Mouse (Mus musculus) small intestine, adult 2 months (tissue): ENCODE results near the gene Ppp2r5e.

ENCODE experiments used
- CTCF ChIP-seq: fragments of 200-500 bp; IDR thresholded peaks from 2 replicates; pipeline ENCODE4 v1.5.1; 2012; ENCODE audit warnings: low read depth, mild to moderate bottlenecking, control low read depth, inconsistent platforms, low read length, moderate library complexity, mixed read lengths; ENCODE audit not compliant: insufficient replicate concordance, insufficient read length; ENCODE audit errors: extremely low read depth
- POLR2A ChIP-seq: fragments of 200-500 bp; IDR thresholded peaks from 2 replicates; pipeline ENCODE4 v1.6.1; 2012; ENCODE audit warnings: low read depth, mild to moderate bottlenecking, control low read depth, inconsistent platforms, low read length, moderate library complexity

- TF ChIP-seq CTCF, result no peak
- TF ChIP-seq POLR2A, result no peak
Observed at GRCm38 (mm10) chr12:75460561-75460960, 135.5 kb downstream of the Ppp2r5e start.
